Mouse (Mus musculus): ENCODE measurements at regions not wholly inside any gene's neighbourhood (a gene's known extent, or its start where the extent isn't known, plus 50 kb on each side); places are given as distances from the start of the nearest gene placed in this dataset.

- no peak for TF ChIP-seq CTCF (IDR thresholded peaks at IDR 0.05; ENCODE audit: insufficient read depth, low read length)
- no peak for TF ChIP-seq POLR2A (IDR thresholded peaks at IDR 0.05; ENCODE audit: borderline replicate concordance, extremely low read depth, low read depth, low read length)
Observed at GRCm38 (mm10) chr13:83865932-83866685, 356.0 kb upstream of the Tmem161b start.
